Mouse (Mus musculus) thymus, adult 2 months (tissue): Measurements from ENCODE around the gene Bmpr1a. TPM values are rescaled to one million over a fixed set of nuclear protein-coding genes. Genes with fewer than 3 reads are reported as not detected.
"Not testable (repeated sequence)": the region's sequence is repeated elsewhere in the genome, so short reads cannot be mapped to it uniquely, and the experiment has no call there.

Experiments
- DNase-seq: peaks from one replicate; pipeline ENCODE4 v3.0.0; 2021
- H3K27ac ChIP-seq: fragments of 200-500 bp; 2 replicates; pipeline ENCODE4 v1.5.1; 2012; ENCODE audit warnings: low read length, control low read depth; ENCODE audit not compliant: control insufficient read depth, insufficient read depth
- H3K27me3 ChIP-seq: fragments of 200-500 bp; 2 replicates; pipeline ENCODE4 v1.6.1; 2012; ENCODE audit warnings: mild to moderate bottlenecking, low read length, moderate library complexity, mixed read lengths; ENCODE audit not compliant: control insufficient read depth, insufficient read depth
- H3K36me3 ChIP-seq: fragments of 200-500 bp; 2 replicates; pipeline ENCODE4 v1.6.1; 2012; ENCODE audit warnings: mild to moderate bottlenecking, low read length, moderate library complexity; ENCODE audit not compliant: control insufficient read depth, insufficient read depth
- H3K4me1 ChIP-seq: fragments of 200-500 bp; replicated peaks from 2 replicates; pipeline ENCODE4 v1.6.1; 2012; ENCODE audit warnings: low read length; ENCODE audit not compliant: control insufficient read depth, insufficient read depth
- H3K4me3 ChIP-seq: fragments of 200-500 bp; 2 replicates; pipeline ENCODE4 v1.5.1; 2012; ENCODE audit warnings: mild to moderate bottlenecking, low read length, control low read depth, moderate library complexity; ENCODE audit not compliant: control insufficient read depth, insufficient read depth
- CTCF ChIP-seq: fragments of 200-500 bp; IDR thresholded peaks from 2 replicates; pipeline ENCODE4 v1.5.1; 2012; ENCODE audit warnings: mild to moderate bottlenecking, control low read depth, low read length, moderate library complexity, borderline replicate concordance; ENCODE audit not compliant: control insufficient read depth, poor library complexity, insufficient read depth; ENCODE audit errors: extremely low read depth
- POLR2A ChIP-seq: fragments of 200-500 bp; IDR thresholded peaks from 2 replicates; pipeline ENCODE4 v1.6.1; 2012; ENCODE audit warnings: mild to moderate bottlenecking, low read length, control low read depth, moderate library complexity; ENCODE audit not compliant: control insufficient read depth, poor library complexity, insufficient read depth; ENCODE audit errors: extremely low read depth
- WGBS: fragments of 180-500 bp; shearing (Covaris S2); methylation state at CpG from one replicate; pipeline ENCODE4 v1.1.7; 2018; 5-methylcytosine and 5-hydroxymethylcytosine counted together
- polyA plus RNA-seq: library from polyadenylated mRNA; depleted of rRNA; stranded (reverse); fragments of >200 nt; gene quantifications from 2 replicates; pipeline ENCODE4 v1.2.3, GENCODE M21; 2012

Gene Bmpr1a
- polyA plus RNA-seq, 1 experiment, result 3.1 TPM

GRCm38 (mm10) chr14:34440526-34441066 is 62.5 kb downstream of the Bmpr1a start:
- Histone ChIP-seq H3K27me3 (no peaks in the 10 kb centered on the region), H3K4me1 (no peaks in the 10 kb centered on the region), H3K27ac (no peak overlapping the region), H3K36me3 (no peaks in the 10 kb centered on the region), H3K4me3 (no peak overlapping the region)
- 72% methylated on average over 3 of the region's 3 CpGs for WGBS
- DNase-seq, result no peak
- no peak for TF ChIP-seq CTCF

GRCm38 (mm10) chr14:34429069-34429468 is 74.1 kb downstream of the Bmpr1a start:
- no peaks in the 10 kb centered on the region for H3K36me3 ChIP-seq
- no peak overlapping the region for H3K27ac ChIP-seq
- no peak for TF ChIP-seq CTCF
- TF ChIP-seq POLR2A, result no peak
- no peak for DNase-seq
- H3K4me1 ChIP-seq, result no peaks in the 10 kb centered on the region
- no peak overlapping the region for H3K4me3 ChIP-seq
- no peaks in the 10 kb centered on the region for H3K27me3 ChIP-seq
- WGBS, result 92% methylated on average over 1 of the region's 1 CpGs

- no peak overlapping the region for H3K4me3 ChIP-seq
- H3K27me3 ChIP-seq, result no peaks in the 10 kb centered on the region
- no peak overlapping the region for H3K27ac ChIP-seq
- H3K4me1 ChIP-seq, result no peaks in the 10 kb centered on the region
- 93% methylated on average over 3 of the region's 3 CpGs for WGBS
- TF ChIP-seq CTCF (no peak), POLR2A (no peak)
- no peaks in the 10 kb centered on the region for H3K36me3 ChIP-seq
- DNase-seq, result no peak
These were observed 74.9 kb downstream of the Bmpr1a start for GRCm38 (mm10) chr14:34428274-34428673.

GRCm38 (mm10) chr14:34421078-34421477 is 82.1 kb downstream of the Bmpr1a start:
- no peaks in the 10 kb centered on the region for H3K27me3 ChIP-seq
- no peaks in the 10 kb centered on the region for H3K4me1 ChIP-seq
- no peaks in the 10 kb centered on the region for H3K36me3 ChIP-seq
- no peak for DNase-seq
- H3K27ac ChIP-seq, result no peak overlapping the region
- no peak overlapping the region for H3K4me3 ChIP-seq
- TF ChIP-seq POLR2A (no peak), CTCF (no peak)
- 82% methylated on average over 1 of the region's 1 CpGs for WGBS

- no peaks in the 10 kb centered on the region for H3K4me1 ChIP-seq
- no peak for DNase-seq
- no peak overlapping the region for H3K4me3 ChIP-seq
- H3K36me3 ChIP-seq, result no peaks in the 10 kb centered on the region
- H3K27ac ChIP-seq, result no peak overlapping the region
- TF ChIP-seq POLR2A, result no peak
- TF ChIP-seq CTCF, result no peak
- no peaks in the 10 kb centered on the region for H3K27me3 ChIP-seq
- WGBS, result 88% methylated on average over 5 of the region's 5 CpGs
These were observed 85.6 kb downstream of the Bmpr1a start for GRCm38 (mm10) chr14:34417501-34417900.

- H3K4me3 ChIP-seq, DNase-seq, H3K27ac ChIP-seq, H3K27me3 ChIP-seq, H3K4me1 ChIP-seq, H3K36me3 ChIP-seq: not testable (repeated sequence)
- WGBS, result 91% methylated on average over 4 of the region's 4 CpGs
These were observed 86.2 kb downstream of the Bmpr1a start for GRCm38 (mm10) chr14:34416946-34417345.

- Histone ChIP-seq H3K27me3 (no peaks in the 10 kb centered on the region), H3K36me3 (no peaks in the 10 kb centered on the region), H3K27ac (no peak overlapping the region), H3K4me1 (no peaks in the 10 kb centered on the region), H3K4me3 (no peak overlapping the region)
- no peak for TF ChIP-seq CTCF
- TF ChIP-seq POLR2A, result no peak
- no peak for DNase-seq
- 96% methylated on average over 7 of the region's 7 CpGs for WGBS
These were observed 90.8 kb downstream of the Bmpr1a start for GRCm38 (mm10) chr14:34412164-34412896.
